Mouse (Mus musculus) layer of hippocampus, adult 9-10 months (tissue): ENCODE measurements around the gene Soat1.

Experiments used
- DNase-seq: peaks from one replicate; pipeline ENCODE4 v3.0.0; 2022; ENCODE audit warnings: low spot score

The Soat1 gene

DNA sequence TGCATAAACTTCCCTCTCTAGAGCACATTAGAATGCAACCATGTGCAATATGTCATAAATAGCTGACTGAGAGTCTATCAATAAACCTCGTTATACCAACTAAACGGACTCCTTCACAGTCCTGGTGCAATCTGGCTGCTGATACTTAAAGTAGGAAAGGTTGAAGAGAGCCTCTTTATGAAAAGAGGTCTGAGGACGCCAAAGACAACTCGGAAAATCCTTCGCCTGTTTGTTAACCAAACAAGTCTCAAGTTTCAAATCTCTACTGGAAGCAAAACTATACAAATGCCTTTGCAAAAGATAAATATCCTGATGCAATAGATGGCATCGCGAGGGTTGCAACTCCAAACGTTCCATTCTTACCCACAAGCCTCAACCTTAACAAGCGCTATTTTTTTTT is 9.2 kb downstream of the Soat1 start:
- no peak for DNase-seq

DNA sequence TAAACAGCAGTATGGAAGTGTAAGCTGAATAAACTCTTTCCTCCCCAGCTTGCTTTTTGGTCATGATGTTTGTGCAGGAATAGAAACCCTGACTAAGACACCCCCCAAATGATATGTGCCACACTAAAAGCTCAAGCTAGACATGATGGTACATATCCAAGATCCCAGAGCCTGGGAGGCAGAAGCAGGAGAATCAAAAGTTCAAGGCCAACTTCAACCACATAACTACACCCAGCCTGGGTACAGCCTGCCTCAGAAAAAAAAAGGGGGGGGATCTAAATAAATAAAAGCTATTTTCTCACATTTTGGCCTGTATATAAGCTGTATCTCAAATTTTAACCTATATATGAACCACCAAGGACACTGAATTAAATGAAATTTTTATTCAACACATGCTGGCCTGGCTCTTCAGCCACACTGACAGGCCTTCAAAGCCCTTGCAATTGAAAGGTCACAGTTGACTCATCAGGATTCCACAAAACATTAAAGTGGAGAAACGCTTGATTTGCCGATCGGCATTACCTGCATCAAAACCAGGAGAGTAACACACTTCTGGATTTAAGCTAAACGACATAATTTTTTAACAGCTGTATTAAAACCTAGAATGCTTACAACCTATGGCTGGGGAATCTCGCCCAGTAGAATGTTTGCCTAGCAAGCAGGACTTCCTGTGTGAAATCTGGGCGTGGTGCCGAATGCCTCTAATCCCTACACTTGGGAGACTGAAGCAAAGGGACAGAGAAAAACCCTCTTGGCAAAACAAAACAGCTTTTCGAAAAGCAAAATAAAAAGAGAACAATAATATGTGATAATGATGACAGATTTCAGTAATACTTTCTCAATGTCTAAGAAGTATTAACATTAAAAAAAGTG is 9.9 kb downstream of the Soat1 start:
- DNase-seq = no peak

DNA sequence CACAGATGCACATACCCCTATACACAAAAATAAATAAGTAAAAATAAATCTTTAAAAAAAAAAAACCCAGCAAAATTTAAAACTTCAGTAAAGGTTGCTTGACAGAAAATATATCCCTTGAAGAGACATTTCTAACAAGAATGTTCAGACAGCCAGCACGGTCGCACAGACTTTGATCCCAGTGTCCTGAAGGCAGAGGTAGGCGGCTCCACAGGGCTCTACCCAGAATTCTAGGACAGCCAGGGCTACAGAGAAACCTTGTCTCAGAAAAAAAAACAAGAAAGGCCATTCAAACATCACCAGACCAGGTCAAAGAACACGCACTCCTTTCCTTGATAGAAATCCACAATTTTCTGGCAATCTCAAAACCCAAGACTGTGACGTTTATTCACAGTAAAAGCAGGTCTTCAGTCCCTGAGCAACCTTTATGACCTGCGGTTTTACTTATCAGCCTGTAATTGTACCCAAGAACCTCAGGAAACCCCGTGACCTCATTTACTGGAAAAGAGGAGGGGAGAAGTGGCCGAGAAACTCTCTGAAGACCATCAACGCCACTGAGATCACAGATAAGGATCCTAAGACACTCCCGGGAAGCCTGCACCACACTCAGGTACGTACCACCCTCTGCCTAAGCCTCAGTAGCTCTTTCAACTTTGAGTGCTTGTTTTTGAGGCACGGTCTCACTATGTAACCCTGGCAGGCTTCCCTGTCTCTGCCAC is 11.7 kb downstream of the Soat1 start:
- no peak for DNase-seq

- DNase-seq = no peak
Observed at GRCm38 (mm10) chr1:156461036-156461435, 13.1 kb downstream of the Soat1 start.

DNA sequence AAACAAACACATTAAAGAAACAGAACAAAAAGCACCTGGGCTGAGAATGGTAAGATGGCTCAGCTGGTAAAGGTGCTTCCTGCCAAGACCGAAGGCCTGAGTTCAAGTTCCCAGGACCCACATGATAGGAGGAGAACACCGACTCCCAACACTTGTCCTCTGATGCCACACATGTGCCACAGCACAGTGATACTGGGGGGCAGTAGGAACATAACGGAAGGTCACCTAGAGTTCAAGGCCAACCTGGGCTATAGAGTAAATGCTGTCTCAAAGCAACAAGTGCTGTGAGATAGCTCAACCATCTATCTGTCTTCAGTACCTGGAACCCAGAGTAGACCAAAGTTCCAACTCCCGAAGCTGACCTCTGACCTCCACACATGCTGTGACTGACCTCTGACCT is 13.9 kb downstream of the Soat1 start:
- no peak for DNase-seq

DNA sequence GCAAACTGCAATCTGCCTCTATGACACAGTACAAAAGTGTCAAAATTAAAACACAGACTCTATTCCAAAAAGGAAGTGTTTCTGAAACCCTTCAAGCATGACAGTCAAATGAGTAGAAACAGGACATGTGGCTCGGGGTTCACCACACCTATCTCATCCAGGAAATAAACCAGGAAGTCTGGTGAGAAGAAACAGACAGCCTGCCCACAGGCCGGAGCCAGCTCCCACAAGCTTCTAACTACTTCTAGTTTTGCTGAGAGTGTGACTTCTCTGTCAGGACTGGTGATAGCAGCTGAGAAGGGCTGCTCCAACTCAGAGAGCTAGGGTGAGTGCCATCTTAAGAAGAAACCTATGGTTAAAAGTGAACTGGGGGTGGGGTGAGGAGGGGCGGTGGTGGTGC is 14.4 kb downstream of the Soat1 start:
- DNase-seq = no peak

- no peak for DNase-seq
Observed at GRCm38 (mm10) chr1:156458391-156459060, 15.6 kb downstream of the Soat1 start.

- no peak for DNase-seq
Observed at GRCm38 (mm10) chr1:156455005-156455758, 18.9 kb downstream of the Soat1 start.

DNA sequence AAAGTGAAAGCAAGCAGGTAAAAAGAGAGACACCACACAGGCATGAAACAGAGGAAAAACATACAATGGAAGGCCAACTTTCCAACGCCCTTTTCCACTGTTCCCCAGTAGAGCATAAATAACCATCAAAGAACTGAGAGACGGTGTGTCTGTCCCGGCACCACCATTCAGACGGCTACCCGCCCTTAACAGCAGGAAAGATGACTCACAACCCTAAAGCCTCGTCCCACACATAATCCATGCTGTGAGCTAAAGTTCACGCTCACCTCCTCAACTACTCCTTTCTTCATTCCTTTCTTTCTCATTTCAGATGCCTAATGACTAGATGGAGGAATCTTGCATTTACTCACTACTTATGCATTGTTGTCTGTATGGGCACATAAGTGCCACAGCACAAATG is 19.7 kb downstream of the Soat1 start:
- DNase-seq = no peak

GRCm38 (mm10) chr1:156453876-156454275 is 20.3 kb downstream of the Soat1 start:
- no peak for DNase-seq

DNA sequence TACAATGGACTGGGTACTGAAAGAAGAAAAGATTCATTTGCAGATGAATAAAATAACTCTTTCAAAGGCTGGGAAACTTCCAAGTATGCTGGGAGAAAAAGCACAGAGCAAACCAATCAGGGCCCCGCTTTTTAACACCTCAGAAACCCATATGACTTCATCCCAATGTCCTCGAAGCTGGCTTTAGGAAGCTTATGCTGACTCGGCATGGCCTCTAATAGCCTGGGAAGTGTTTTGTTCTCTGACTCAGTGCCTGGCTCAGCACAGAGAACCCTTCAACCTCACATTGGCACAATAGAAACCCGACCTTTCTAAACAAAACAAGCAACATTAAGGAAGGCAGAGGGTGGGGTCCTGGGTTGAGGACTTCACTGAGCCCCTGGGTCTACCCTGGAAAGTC is 23.7 kb downstream of the Soat1 start:
- DNase-seq = no peak

- no peak for DNase-seq
Observed at GRCm38 (mm10) chr1:156449691-156450090, 24.4 kb downstream of the Soat1 start.

- DNase-seq = no peak
Observed at GRCm38 (mm10) chr1:156449089-156449488, 25.0 kb downstream of the Soat1 start.

DNA sequence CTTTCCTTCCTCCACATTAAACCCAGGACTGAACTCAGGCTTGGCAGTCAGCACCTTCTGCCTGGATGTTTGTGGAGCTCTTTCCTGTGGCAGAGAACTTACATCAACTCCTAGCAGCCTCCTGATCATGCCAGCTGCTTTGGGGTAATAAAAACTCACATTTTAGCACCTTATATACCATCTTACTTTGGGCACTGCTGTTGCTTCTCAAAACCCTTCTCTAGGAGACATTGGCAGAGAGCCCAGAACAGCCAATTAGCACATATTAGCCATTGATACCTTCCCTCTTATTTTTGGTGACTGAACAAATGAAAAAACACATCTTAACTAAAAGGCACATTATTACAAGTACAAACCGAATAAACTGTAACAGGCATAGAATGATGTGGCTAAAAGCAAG is 29.1 kb downstream of the Soat1 start:
- no peak for DNase-seq

DNA sequence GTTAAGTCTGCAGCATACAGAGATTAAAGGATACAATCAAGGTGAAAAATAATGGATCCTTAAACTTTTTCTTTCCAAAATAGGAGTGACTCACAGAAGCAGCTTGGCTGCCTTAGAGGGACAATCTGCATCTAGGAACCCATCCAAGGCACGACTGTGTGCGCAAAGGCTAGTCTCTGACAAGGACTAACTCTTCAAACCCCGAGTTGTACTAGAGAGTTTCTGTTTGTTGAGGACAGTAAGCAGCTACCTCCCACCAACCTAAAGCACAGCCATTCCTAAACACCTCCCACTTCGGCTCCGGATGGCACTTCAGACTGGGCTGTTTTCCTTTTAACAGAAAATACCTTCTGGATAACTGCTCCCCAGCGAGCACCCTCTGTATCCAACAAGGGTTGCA is 31.4 kb downstream of the Soat1 start:
- no peak for DNase-seq

GRCm38 (mm10) chr1:156442266-156442665 is 31.9 kb downstream of the Soat1 start:
- no peak for DNase-seq

DNA sequence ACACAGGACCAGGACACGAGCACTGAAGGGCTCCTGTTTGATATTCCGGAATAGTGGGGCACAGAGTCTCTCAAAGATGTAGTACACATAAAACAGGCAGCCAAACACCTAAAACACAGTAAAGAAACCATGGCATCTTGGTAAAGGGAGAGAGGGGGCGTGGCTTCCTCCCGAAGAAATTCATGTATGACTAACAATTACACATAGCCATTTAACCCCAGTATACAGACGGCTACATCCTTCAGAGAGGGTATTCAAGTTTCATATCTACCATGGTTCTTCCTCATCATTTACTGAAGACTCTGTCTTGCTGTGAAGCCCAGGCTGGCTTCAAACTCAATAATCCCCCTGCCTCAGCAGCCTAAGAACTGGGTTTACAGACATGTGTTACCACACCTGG is 36.4 kb downstream of the Soat1 start:
- no peak for DNase-seq

GRCm38 (mm10) chr1:156437016-156437708 is 37.0 kb downstream of the Soat1 start:
- DNase-seq = no peak

DNA sequence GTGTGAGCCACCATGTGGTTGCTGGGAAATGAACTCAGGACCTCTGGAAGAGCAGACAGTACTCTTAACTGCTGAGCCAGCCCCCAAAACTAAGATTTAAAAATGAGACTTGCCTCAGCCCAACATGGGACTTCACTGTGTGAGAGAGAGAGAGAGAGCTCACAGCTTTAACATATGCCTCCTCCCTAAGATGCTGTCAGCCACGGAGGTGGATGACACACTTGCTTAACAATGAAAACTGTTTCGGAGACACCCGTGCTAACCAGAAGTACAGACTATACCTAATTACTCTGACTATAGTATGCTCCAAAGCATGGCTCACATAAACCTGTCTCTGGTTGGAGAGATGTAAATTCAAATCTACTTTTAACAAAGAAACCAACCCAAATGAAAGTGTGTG is 40.6 kb downstream of the Soat1 start:
- no peak for DNase-seq

- no peak for DNase-seq
Observed at GRCm38 (mm10) chr1:156432498-156432897, 41.6 kb downstream of the Soat1 start.

DNA sequence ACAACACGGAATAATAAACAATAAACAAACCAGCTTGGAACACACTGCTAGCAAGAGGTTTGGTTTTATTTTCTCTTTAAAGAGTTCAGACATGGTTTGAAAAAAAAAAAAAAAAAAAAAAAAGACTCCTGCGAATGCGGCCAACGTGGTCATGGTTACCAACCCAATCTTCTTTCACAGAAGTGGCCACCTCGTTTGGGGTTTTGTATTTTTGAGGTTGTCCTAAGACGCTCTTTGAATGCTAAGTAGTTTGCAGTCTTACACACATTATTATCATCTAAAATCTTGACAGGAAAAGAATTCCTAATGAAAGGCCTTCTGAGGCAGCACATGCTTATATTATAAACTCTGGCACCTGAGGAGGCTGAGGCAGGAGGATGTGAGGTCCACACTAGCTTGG is 45.7 kb downstream of the Soat1 start:
- no peak for DNase-seq

- DNase-seq = no peak
Observed at GRCm38 (mm10) chr1:156425746-156426145, 48.4 kb downstream of the Soat1 start.
